Mouse (Mus musculus): ENCODE measurements around the gene Gpr27.

- TF ChIP-seq CTCF (IDR thresholded peaks at IDR 0.05; ENCODE audit: low read depth) (no peak), EP300 (IDR thresholded peaks at IDR 0.05; ENCODE audit: low read depth) (no peak)
Measured at GRCm38 (mm10) chr6:99731926-99732325, 39.4 kb downstream of the Gpr27 start.
